Mouse (Mus musculus) C2C12 (cell line): ENCODE measurements at regions not wholly inside any gene's neighbourhood (a gene's known extent, or its start where the extent isn't known, plus 50 kb on each side); places are given as distances from the start of the nearest gene placed in this dataset.

Experiments used
- H3K27me3 ChIP-seq: one replicate; pipeline ENCODE4 v1.6.1; 2011; ENCODE audit not compliant: control insufficient read depth, insufficient read depth, insufficient read length
- H3K36me3 ChIP-seq: one replicate; pipeline ENCODE4 v1.6.1; 2011; ENCODE audit not compliant: control insufficient read depth, insufficient read depth
- H3K4me3 ChIP-seq: one replicate; pipeline ENCODE4 v1.5.1; 2011; ENCODE audit warnings: mild to moderate bottlenecking, control low read depth; ENCODE audit not compliant: poor library complexity, insufficient read depth, severe bottlenecking
- H3K79me2 ChIP-seq: one replicate; pipeline ENCODE4 v1.6.1; 2011; ENCODE audit not compliant: control insufficient read depth, insufficient read depth
- H3K79me3 ChIP-seq: one replicate; pipeline ENCODE4 v1.6.1; 2011; ENCODE audit warnings: low read depth, control low read depth
- H3ac ChIP-seq: one replicate; pipeline ENCODE3; 2011; ENCODE audit warnings: low read depth; ENCODE audit not compliant: control insufficient read depth, insufficient read length
- CEBPB ChIP-seq: IDR thresholded peaks from one replicate; pipeline ENCODE4 v1.6.1; 2011; ENCODE audit warnings: low read depth, mild to moderate bottlenecking, control low read depth, moderate library complexity
- CTCF ChIP-seq: IDR thresholded peaks from one replicate; pipeline ENCODE4 v1.5.1; 2011; ENCODE audit not compliant: control insufficient read depth, insufficient read depth, insufficient read length
- FOSL1 ChIP-seq: IDR thresholded peaks from one replicate; pipeline ENCODE4 v1.8.0; 2011; ENCODE audit warnings: mild to moderate bottlenecking, low read length; ENCODE audit not compliant: poor library complexity, insufficient read depth, severe bottlenecking
- MAX ChIP-seq: IDR thresholded peaks from one replicate; pipeline ENCODE4 v1.6.1; 2011; ENCODE audit warnings: mild to moderate bottlenecking, control low read depth
- MYOD1 ChIP-seq: IDR thresholded peaks from one replicate; pipeline ENCODE4 v1.6.1; 2011; ENCODE audit warnings: low read depth; ENCODE audit not compliant: control insufficient read depth, insufficient read length
- MYOG ChIP-seq: IDR thresholded peaks from one replicate; pipeline ENCODE4 v1.6.1; 2011; ENCODE audit not compliant: control insufficient read depth, insufficient read length; ENCODE audit errors: extremely low read depth
- USF1 ChIP-seq: IDR thresholded peaks from one replicate; pipeline ENCODE4 v1.6.1; 2011; ENCODE audit warnings: low read depth, mild to moderate bottlenecking, control low read depth, moderate library complexity

DNA sequence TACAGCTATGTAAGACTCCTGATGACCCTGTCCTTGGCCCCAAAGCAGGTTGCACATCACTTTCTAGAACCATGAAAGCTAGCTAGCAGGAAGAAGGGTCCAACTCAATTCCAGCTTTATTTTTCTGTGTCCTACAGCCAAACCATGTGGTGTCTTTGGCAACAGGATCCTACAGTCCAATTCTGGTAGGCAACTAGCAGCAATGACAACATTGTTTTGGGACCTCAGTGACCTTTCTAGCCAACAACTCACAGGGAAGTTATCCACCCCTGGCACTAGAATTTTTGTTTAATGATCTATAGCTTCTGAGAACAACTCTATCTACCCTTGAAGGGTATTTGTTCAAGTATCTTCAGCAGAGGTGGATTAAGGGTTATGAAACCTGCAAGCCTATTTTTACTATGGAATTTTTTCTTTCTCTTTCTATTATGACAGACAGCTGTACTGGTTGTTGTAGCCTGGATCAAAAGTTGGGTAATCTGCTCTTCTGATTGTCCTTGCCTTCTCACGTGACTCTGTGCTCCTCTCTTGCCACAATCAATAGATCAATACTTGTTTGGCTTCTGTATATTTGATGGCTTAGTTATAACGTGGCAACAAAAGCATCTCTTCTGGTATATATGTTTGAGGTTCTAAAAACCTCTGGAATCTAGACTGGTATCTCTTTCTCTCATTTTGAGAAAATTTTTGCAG is 82.2 kb upstream of the Adra1d start:
- no peaks in the 10 kb centered on the region for H3K79me3 ChIP-seq
- no peaks in the 10 kb centered on the region for H3K36me3 ChIP-seq
- H3K79me2 ChIP-seq: no peaks in the 10 kb centered on the region
- no peak overlapping the region for H3ac ChIP-seq
- no peaks in the 10 kb centered on the region for H3K27me3 ChIP-seq
- no peak for TF ChIP-seq USF1
- no peak for TF ChIP-seq FOSL1
- H3K4me3 ChIP-seq: no peak overlapping the region

- no peak for TF ChIP-seq MYOD1
- no peak for TF ChIP-seq MYOG
- no peak for TF ChIP-seq CTCF
- TF ChIP-seq CEBPB: no peak
- TF ChIP-seq MAX: no peak
- no peak for TF ChIP-seq USF1
- no peak for TF ChIP-seq FOSL1
- no peaks in the 10 kb centered on the region for H3K27me3 ChIP-seq
- no peak overlapping the region for H3K4me3 ChIP-seq
- H3K79me2 ChIP-seq: no peaks in the 10 kb centered on the region
- H3K79me3 ChIP-seq: no peaks in the 10 kb centered on the region
- no peaks in the 10 kb centered on the region for H3K36me3 ChIP-seq
- H3ac ChIP-seq: no peak overlapping the region
These were observed 80.4 kb upstream of the Adra1d start for GRCm38 (mm10) chr2:131642456-131642855.

DNA sequence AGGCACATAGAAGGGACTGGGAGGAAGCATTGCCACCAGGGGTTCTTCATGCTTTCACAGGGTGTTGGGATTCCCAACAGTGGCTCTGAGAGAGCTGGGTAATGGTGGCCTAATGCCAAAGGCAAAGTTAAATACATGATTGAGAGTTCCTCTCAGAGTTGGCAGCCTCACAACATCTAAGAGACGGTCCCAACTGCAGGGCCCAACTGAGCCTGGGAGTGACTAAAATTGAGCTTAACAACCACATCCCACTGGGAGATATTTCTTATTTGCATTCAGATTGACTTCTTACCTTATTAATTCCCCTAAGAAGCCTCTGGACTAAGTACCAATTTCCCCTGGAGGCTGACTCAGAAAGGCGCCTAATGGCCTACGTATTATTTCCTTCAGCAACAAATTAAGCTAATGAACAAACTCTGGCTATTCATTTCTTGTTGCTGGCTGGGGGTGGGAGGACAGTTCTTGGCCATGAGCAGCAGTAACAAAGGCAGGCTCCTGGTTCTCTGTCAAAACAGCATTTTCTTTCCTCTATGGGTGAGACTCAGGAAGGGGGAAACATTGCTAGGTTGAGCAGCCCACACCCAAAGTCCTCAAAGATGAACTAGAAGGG is 77.0 kb upstream of the Adra1d start:
- Histone ChIP-seq H3ac (no peak overlapping the region), H3K4me3 (no peak overlapping the region), H3K79me3 (no peaks in the 10 kb centered on the region), H3K36me3 (no peaks in the 10 kb centered on the region), H3K27me3 (no peaks in the 10 kb centered on the region), H3K79me2 (no peaks in the 10 kb centered on the region)
- no peak for TF ChIP-seq CEBPB
- no peak for TF ChIP-seq FOSL1
- TF ChIP-seq MYOD1: no peak
- TF ChIP-seq USF1: no peak
- no peak for TF ChIP-seq MAX
- TF ChIP-seq CTCF: no peak
- no peak for TF ChIP-seq MYOG

DNA sequence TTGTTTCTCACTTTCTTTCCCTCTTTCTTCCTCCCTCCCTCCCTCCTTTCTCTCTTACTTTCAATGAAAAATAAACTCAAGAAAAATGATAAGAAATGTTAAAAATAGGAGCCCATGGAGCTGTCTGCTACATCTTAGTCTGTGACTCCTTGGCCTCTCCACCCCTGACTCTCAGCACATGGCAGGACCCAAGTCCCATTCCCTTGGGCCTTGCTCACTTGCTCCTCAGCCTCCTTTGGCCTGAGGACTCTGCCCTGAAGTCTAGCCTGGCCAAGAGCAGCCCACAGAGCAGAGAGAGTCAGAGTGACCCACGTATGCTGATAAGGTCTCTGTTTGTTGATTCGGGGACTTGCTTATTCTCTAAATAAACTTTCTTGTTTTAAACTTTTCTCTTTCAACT is 73.7 kb upstream of the Adra1d start:
- TF ChIP-seq CTCF (no peak), MYOG (no peak)
- Histone ChIP-seq H3K4me3 (no peak overlapping the region), H3K27me3 (no peaks in the 10 kb centered on the region), H3K36me3 (no peaks in the 10 kb centered on the region), H3K79me2 (no peaks in the 10 kb centered on the region), H3ac (no peak overlapping the region), H3K79me3 (no peaks in the 10 kb centered on the region)

- H3K79me3 ChIP-seq: no peaks in the 10 kb centered on the region
- H3K79me2 ChIP-seq: no peaks in the 10 kb centered on the region
- no peak overlapping the region for H3K4me3 ChIP-seq
- H3K27me3 ChIP-seq: no peaks in the 10 kb centered on the region
- H3K36me3 ChIP-seq: no peaks in the 10 kb centered on the region
- no peak overlapping the region for H3ac ChIP-seq
- no peak for TF ChIP-seq MAX
These were observed 55.8 kb upstream of the Adra1d start for GRCm38 (mm10) chr2:131617916-131618315.

GRCm38 (mm10) chr2:131612486-131612885 is 50.4 kb upstream of the Adra1d start:
- Histone ChIP-seq H3ac (no peak overlapping the region), H3K4me3 (no peak overlapping the region), H3K36me3 (no peaks in the 10 kb centered on the region), H3K27me3 (no peaks in the 10 kb centered on the region), H3K79me2 (no peaks in the 10 kb centered on the region), H3K79me3 (no peaks in the 10 kb centered on the region)
- no peak for TF ChIP-seq CEBPB
- TF ChIP-seq MYOG: no peak
- no peak for TF ChIP-seq MYOD1
- TF ChIP-seq USF1: no peak
- no peak for TF ChIP-seq FOSL1
- no peak for TF ChIP-seq CTCF
- no peak for TF ChIP-seq MAX
